Mouse (Mus musculus) adrenal gland, postnatal 4 days (tissue): ENCODE measurements at regions not wholly inside any gene's neighbourhood (a gene's known extent, or its start where the extent isn't known, plus 50 kb on each side); places are given as distances from the start of the nearest gene placed in this dataset.

Experiments used
- DNase-seq, 2 experiments: peaks; one replicate each; pipeline ENCODE4 v3.0.0; 2021 to 2022; ENCODE audit warnings: low spot score in 2 of 2, mixed read lengths in 2 of 2

DNA sequence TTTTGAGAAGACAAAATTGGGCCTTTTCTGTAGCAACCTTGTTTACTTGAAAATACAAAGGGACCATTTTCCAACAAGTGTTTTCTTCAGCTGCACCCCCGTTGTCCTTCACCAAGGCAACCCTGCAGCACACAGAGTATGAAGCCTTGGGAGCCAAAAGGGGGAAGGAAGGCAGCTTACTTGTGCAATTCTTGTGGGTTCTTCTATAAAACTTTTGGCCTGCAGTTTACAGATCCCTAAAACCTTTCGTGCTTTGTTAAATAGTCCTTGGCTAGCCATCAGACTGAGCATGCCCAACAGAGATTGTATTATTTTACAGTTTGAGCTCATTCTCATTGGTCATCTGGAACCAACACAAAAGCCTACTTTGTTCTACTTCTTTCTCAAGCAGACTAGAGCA is 140.6 kb upstream of the H2al1a start:
- no peak for DNase-seq

DNA sequence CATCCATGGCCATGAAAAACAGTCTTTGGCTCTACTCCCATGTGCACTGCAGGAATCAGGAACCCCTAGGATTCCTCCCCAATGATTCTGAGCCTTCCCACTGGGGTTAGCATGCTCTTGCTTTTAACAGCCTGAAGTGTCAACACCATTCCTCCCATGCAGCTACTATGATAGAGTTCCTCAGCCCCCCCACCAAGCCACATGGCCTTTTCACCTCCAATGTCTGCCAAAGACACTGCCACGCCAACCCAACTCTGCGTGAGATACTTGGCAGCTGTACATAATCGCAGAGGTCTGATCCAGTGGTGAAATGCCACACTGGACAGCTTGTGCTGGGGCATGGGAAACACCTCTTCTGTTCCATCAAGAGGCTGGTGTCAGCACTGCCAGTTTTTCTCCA is 128.6 kb upstream of the H2al1a start:
- DNase-seq: no peak

DNA sequence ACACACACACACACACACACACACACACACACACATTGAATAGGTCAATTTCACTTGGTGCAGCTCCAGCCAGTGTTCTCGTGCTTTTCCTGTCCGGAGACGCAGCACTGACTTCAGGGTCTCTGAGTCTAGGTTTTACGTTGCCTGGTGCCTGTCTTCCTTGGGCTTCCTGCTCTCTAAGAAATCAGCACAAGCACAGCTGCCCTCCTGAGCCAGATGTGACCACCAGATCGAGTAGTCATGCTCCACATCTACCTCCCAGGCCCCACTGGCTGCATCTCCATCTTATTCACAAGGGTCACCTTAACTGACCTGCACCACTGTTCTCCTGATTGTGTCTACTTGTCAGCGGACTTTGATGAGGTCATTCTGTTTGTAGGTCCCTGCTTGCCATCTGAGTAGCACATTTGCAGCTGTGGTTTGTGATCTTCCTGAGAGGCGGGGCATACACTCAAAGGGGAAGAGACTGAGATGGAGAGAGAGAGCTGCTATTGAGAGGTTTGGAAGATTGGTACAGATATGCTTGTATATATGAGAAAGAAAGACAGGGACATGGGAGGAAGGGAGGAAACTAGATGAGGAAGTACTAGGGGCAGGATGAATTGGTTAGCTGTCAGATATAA is 118.8 kb upstream of the H2al1a start:
- no peak for DNase-seq

DNA sequence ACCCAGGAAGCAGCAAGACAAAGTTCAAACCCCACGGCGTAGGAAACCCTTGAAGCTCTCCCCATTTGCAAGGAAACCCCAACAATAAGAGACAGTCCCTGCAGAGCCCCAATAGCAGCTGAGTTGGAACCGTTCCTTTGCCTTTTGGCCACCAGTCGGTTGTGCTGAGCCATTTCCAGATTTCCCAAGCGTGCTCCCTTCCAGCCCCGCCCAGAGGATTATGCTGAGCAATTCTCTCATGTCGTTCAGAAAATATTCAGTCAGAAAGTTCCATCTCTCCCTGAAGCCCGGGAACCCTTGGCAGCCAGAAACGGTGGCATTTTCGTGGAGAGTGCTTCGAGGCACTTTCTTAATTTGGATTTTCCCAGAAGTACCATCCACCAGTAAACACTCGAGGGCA is 117.2 kb upstream of the H2al1a start:
- no peak for DNase-seq

DNA sequence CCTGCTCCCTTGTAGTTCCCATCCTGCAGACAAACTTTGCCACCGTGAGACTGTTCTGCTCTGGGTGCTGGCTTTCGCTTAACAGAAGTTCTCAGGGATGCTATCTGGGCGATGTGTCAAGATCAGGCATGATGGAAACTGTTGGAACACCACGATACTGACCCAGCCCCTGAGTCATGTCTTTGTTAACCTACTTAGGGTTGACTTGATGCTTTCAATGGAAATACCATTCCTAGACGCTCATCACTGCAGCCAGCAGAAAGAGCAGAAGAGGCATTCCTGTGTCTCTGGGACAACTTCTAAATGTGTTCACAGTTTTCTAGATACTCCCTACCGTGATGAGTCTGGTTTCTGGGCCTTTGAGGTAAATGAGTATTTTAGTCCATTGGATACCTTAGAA is 108.2 kb upstream of the H2al1a start:
- DNase-seq: no peak

DNA sequence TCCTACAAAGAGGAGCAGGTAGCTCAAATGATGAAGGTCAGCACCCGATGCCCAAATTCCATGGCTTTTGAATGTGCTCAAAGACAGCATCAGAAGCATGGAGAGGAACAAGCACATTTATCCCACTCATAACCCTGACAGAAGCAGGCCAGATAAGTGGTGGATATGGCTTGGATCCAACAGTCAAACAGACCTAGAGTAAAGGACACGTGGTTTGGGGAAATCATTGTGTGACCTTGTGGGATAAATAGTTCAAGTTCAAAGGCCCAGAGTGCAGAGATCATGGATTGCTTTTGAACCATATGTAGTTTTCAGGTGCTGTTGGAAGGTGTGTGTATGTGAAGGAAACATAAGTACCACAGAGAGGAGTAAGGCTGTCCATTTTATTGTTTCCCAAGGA is 94.9 kb upstream of the H2al1a start:
- no peak for DNase-seq

DNA sequence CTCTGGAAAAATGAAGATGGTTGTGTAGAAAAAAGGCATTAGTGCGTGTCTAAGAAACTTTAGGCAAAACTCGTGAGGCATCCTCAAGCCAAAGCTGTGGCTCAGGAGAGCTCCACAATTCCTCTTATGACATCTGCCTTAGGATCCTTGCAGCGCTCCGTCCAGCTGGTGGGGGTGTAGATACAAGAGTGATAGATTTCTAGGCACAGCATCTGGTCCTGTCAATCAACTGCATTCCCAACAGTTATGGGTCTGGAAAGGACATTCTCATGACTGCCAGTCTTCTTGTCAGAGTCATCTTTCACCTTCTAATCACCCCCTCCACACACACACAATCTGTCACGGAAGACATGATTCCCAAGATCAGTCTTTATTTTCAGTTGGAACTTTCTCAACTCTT is 89.2 kb upstream of the H2al1a start:
- no peak for DNase-seq

DNA sequence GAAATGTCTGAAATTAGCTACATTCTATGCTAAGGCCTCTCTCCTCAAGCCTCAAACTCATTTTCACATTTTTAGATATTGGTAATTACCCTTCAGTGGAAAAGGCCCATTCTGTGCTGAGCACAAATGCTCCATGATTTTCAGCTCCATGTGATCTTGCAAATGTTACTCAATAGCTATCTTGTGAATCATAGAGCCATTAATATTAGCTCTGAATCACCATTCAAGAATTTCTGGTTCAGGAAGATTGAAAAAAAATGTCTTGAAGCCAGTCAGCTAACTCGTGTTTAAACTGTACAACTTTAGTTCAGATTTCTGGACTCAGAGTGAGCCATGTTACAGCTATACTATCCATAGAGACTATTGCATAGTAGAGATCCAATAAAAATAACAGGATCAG is 86.2 kb upstream of the H2al1a start:
- no peak for DNase-seq

DNA sequence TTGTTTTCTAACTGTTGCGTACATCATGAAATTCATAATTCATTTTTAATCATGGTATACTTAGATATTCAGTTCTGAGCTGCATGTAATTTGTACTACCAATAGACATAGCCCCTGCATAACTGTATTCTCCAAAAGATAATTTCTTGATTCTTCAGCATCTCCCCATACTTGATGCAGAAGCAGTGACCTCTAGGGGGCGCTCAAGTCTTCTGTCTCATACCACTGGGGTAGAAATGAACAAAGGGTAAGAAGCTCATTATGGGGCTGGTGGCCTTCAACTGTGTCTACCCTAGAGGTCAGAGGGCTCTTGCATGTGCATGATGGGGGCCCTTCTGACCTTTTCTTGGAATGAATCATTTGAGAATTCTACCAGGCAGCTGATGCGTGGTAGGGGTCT is 85.6 kb upstream of the H2al1a start:
- DNase-seq: peak in 1 of 2 experiments; percentile 5

DNA sequence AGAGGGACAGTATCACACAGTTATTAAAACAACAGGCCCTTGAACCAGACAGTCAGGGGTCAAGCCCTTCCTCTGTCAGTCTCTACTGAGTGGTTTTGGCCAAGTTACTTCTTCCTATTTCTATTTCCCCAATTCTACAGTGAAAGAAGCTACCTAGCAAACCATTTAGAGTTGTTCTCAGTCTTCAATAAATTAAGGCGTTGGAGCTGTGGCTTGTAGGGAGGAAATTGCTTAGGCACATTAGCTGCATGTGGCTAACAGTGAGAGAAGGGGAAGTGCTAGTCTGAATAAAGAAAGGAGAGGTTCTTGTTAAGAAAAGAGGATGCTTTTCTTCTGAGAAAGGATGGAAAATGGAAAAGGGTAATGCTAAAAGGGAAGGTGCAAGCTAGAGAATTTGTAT is 60.0 kb upstream of the H2al1a start:
- DNase-seq: no peak

DNA sequence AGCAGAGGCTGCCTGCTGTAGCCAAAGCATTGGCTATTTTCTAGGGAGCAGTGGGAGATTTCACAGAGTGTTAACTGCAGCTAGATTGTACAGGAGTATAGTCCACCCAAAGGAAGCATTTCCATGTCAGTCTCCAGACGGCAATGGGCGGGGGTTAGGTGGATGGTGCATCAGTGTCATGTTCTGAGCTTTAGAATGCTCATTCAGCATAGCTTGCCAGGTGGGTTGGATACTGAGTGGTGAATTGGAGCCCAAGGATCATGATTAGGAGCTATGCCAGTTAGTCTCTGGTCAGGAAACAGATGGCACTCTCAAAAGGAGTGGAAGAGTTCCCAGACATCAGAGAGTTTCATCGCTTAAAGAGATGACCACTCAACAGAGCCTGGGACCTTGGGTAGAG is 53.5 kb upstream of the H2al1a start:
- no peak for DNase-seq
